Mouse (Mus musculus) naive thymus-derived CD4-positive, alpha-beta T cell, adult 2 months (primary cell): Measurements from ENCODE around the gene Tmem223.
A peak's percentile ranks its signal among the peaks of the same experiment; 100 is the strongest.

Experiments
- DNase-seq: peaks from one replicate; pipeline ENCODE4 v3.0.0-alpha.2; 2011; ENCODE audit warnings: low read depth

Gene Tmem223

DNA sequence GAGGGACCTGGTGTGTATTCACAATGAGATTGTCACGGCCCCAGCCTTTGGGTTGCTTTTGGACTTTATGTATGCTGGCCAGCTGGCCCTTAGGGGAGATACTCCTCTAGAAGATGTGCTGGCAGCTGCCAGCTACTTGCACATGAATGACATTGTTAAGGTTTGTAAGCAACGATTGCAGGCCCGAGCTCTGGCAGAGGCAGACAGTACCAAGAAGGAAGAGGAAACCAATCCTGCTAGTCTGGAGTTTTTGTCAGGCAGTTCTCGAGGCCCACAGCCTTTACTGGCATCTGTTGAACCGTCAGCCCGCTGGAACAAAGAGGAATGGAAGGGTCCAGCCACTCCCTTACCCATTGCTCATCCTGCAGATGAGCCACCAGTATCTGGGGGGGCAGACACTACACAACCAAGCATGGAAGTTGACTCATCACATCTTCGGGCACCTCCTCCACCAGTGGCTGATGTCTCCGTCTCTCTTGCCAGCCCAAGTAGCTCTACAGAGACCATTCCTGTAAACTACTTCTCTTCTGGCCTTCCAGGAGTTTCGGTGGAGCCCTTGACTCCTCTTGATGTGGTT, 32.5 kb downstream of the Tmem223 start:
- no peak for DNase-seq

DNA sequence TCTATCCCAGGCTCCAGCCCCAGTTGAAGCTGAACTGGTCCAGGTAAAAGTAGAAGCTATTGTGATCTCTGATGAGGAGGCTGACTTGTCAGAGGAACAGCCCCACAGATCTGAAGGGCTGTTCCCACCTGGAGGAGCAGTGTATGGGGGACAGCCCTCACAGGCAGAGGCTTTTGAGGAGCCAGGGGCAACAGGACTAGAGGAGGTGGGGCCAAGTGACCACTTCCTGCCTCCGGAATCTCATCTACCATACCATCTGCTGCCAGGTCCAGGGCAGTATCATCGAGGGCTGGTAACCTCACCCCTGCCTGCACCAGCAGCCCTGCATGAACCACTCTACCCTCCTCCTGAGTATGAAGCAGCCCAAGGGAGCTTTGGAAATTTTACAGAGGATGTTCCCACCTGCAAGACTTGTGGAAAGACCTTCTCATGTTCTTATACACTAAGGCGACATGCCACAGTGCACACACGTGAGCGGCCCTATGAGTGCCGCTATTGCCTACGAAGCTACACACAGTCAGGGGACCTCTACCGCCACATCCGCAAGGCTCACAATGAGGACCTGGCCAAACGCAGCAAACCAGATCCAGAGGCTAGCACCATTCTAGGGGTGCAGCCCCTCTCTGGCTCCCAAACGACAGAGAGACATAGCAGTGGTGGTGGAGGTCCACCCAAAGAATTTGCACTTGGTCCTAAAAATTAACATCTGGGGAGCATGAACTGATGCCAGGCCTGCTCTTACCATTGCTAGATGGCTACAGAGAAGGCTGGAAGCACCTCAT, 33.3 kb downstream of the Tmem223 start:
- no peak for DNase-seq

GRCm38 (mm10) chr19:8806810-8807209, 36.0 kb downstream of the Tmem223 start:
- no peak for DNase-seq

DNA sequence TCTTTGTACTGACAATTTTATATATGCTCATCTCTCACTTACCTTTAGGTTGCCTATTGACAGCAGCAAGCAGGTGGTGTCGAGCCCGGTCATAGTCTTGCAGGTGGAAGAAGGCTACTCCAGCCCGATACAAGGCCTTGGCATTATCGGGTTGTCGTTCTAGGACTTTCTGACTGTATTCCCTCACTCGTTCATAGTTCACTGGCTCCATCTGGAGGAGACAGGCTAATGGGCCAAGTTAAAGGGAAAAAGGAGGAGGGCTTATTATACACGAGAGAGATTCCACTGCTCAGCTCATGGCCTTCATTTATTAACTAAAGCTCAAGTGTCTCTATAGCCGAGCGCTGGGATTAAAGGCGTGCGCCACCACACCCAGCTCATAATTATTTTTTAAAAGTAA, 45.0 kb downstream of the Tmem223 start:
- no peak for DNase-seq

DNA sequence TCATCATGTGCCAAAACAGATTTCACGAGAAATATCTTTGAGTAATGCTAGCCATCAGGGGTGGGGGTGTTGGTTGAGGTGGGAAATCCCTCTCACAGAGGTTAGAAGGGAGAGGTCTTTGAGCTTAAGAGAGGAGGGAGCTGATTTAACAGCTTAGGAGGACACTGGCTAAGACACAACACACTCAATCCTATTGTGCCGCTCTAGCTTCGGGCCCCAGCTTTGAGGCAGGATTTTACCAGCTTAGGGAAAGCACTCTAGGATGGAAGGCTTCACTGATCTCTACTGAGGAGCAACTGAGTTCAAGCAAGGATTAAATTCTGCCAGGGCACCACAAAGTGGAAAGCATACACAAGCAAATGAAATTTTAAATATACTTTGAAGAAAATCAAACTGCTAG, 46.2 kb downstream of the Tmem223 start:
- no peak for DNase-seq

DNA sequence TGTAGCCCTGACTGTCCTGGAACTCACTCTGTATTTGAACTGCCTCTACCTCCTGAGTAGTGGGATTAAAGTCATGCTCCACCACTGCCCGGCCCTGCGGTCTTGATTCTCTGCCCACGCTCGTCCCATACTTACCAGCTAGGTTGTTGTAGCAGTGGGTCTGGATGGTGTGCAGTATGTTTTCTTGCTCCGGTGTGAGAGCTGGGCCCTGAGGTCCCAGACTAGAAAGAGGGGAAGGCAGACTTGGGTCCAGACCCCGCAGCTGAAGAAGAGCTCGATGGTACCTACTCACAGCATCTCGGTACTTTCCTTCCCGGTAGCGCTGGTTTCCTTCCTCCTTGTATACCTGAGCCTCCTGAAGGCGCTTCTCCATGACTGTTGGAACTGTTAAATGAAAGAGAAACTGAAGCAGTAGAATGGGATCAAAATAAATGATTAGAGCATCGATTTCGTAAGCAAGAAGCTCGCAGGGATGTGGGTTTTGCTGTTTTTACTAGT, 47.6 kb downstream of the Tmem223 start:
- no peak for DNase-seq

DNA sequence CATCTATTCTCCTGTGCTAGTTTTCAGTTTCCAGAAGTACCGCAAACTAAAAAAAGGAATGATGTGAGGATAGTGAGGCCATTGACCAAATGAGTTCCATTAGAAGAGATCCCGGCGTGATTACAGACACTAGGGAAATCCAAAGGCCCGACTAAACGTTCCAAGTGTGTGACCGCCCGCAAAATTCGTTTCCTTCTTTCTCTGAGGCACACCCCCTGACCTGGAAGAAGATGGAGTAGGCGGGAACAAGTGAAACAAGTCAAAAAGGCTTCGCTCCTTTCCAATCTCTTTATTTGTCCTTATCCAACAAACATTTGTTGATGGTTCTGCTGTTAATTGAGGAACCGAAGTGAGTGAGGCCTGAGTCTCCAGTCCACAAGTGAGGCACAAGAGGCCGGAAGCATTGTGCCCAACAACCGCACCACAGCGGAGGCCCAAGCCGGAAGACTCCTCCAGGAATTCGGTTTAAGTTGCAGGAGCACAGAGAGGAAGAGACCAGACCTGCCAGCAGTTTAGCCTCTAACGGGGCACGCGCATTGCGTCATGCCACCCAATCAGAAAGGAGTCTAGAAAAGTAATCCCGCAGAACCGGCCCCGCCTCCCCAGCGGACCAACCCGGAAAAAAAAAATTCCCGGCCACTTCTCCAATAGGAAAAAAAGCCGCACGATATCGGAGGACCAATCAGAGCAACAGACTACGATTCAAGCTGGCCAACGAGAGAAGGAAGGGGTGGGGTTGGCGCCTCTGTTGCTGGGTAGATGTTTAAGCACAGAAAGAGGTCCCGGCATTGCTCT, 48.2 kb downstream of the Tmem223 start, which contains the start of gene Ttc9c:
Gene Ttc9c, minus strand, starts transcription at position 533 of the 795 bp plus-strand sequence.
- DNase-seq, result no peak

DNA sequence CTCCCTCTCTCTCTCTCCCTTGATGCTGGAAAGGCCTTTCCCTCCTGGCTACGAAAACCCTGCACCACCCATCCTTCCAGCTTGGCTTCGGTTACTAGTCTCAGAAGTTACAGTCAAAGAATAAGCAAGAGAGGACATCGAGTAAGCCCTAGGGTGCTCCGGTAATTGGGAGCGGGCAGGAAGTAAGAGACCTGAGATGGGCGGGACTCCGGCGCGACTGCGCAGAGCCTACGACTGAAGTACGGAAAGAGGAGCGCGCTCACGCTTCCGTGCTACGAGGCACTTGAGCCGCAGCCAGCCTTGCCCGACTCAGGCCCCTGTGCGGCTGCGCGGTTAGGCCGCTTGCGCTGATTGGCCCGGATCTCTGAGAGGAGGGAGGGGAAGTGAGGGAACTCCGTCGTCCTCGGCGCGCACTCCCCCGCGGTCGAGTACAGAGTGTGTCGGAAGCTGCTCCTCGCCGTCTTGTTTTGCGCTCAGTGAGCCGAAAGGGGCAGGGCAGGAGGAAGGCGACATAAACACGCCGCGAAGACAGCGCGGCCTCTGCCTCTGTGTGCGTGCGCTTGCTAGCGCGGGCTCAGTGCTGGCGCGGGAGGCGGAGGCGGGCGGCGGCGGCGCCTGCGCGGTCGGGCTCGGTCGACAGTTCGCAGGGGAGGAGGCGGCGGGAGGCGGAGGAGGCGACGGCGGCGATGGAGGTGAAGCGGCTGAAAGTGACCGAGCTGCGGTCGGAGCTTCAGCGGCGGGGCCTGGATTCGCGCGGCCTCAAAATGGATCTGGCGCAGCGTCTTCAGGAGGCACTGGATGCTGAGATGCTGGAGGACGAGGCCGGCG, 49.0 kb downstream of the Tmem223 start, which contains the start of gene Hnrnpul2:
Gene Hnrnpul2, plus strand, starts transcription at position 415 of the 828 bp plus-strand sequence.
- peak; percentile 99 for DNase-seq

DNA sequence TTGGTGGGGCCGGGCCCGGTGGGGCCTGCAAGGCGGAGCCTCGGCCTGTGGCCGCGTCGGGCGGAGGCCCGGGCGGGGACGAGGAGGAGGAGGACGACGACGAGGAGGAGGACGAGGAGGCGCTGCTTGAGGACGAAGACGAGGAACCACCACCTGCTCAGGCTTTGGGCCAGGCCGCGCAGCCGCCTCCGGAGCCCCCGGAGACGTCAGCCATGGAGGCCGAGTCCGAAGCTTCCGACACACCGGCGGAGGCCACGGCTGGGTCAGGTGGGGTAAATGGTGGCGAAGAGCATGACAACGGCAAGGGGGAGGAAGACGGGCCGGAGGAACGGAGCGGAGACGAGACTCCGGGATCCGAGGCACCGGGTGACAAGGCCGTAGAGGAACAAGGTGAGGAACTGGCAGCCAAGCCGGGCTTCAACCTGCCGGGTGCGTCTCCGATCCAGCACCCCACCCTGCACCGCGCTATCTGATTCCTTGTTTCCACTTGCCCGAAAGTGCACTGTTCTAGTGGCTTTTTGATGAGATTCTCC, 49.7 kb downstream of the Tmem223 start:
- DNase-seq, result no peak

DNA sequence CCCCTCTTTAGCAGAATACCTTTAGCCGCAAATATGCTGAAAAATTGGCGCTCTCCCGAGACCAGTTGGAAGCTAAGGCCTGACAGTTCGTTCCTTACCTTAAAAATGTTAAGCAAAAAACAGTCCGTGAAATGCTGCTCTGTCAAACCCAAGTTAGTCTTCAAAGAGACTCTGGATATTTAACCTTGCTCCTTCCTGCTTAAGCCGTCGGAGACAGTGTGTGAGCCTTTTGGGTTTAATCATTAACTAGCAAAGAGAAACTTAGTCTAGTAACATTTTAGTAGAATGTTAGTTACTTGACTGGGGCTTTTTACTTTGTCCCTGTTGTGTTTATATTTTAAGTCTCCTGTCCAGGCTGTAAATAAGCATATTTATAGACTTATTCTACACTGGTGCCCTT, 50.4 kb downstream of the Tmem223 start:
- DNase-seq, result peak; percentile 35
